Mouse (Mus musculus): ENCODE results near the gene Rab36. TPM values are rescaled to one million over a fixed set of nuclear protein-coding genes. Genes with fewer than 3 reads are reported as not detected.
A peak's percentile ranks its signal among the peaks of the same experiment; 100 is the strongest.

Rab36 gene
- total and polyA plus RNA-seq, 2 experiments = 0.18 to 0.70 TPM

GRCm38 (mm10) chr10:75065691-75066090, 28.8 kb downstream of the Rab36 start:
- H3K9ac ChIP-seq (ENCODE audit: low read depth, low read length) = no peak overlapping the region
- no peaks in the 10 kb centered on the region for H3K36me3 ChIP-seq (ENCODE audit: control insufficient read depth, insufficient read depth, low read length)
- WGBS = 79% methylated on average over 6 of the region's 6 CpGs
- no peaks in the 10 kb centered on the region for H3K27me3 ChIP-seq (ENCODE audit: control insufficient read depth, insufficient read depth, low read length)
- no peak overlapping the region for H3K27ac ChIP-seq (replicated peaks; ENCODE audit: insufficient read depth, low read depth, low read length)
- no peak for TF ChIP-seq POLR2A (IDR thresholded peaks at IDR 0.05; ENCODE audit: extremely low read depth, insufficient read depth, low read length)
- H3K4me3 ChIP-seq (ENCODE audit: insufficient read depth, low read depth, low read length) = no peak overlapping the region
- peaks cover 29% of the 10 kb centered on the region for H3K4me1 ChIP-seq (ENCODE audit: control insufficient read depth, insufficient read depth, low read length)
- peaks cover 44% of the 10 kb centered on the region; the same call in 1 of the 2 replicates for H3K79me2 ChIP-seq (ENCODE audit: control insufficient read depth, insufficient read depth, low read length)
- no peak for DNase-seq (ENCODE audit: extremely low read depth, low read depth, low spot score)

GRCm38 (mm10) chr10:75067446-75067845, 30.6 kb downstream of the Rab36 start:
- no peak for DNase-seq (ENCODE audit: extremely low read depth, low read depth, low spot score)
- peaks cover 21% of the 10 kb centered on the region for H3K4me1 ChIP-seq (ENCODE audit: control insufficient read depth, insufficient read depth, low read length)
- H3K79me2 ChIP-seq (ENCODE audit: control insufficient read depth, insufficient read depth, low read length) = peaks cover 46% of the 10 kb centered on the region
- no peak overlapping the region for H3K9ac ChIP-seq (ENCODE audit: low read depth, low read length)
- no peak overlapping the region for H3K27ac ChIP-seq (replicated peaks; ENCODE audit: insufficient read depth, low read depth, low read length)
- H3K27me3 ChIP-seq (ENCODE audit: control insufficient read depth, insufficient read depth, low read length) = no peaks in the 10 kb centered on the region
- H3K4me3 ChIP-seq (ENCODE audit: insufficient read depth, low read depth, low read length) = no peak overlapping the region
- no peaks in the 10 kb centered on the region for H3K36me3 ChIP-seq (ENCODE audit: control insufficient read depth, insufficient read depth, low read length)
- TF ChIP-seq POLR2A (IDR thresholded peaks at IDR 0.05; ENCODE audit: extremely low read depth, insufficient read depth, low read length) (no peak), CTCF (IDR thresholded peaks at IDR 0.05; ENCODE audit: low read depth, low read length) (no peak)

- no peak for DNase-seq (ENCODE audit: extremely low read depth, low read depth, low spot score)
- 21% methylated on average over 2 of the region's 2 CpGs for WGBS
- Histone ChIP-seq H3K4me1 (ENCODE audit: control insufficient read depth, insufficient read depth, low read length) (peaks cover 16% of the 10 kb centered on the region), H3K4me3 (ENCODE audit: insufficient read depth, low read depth, low read length) (no peak overlapping the region), H3K27me3 (ENCODE audit: control insufficient read depth, insufficient read depth, low read length) (no peaks in the 10 kb centered on the region), H3K79me2 (ENCODE audit: control insufficient read depth, insufficient read depth, low read length) (peaks cover 51% of the 10 kb centered on the region), H3K27ac (replicated peaks; ENCODE audit: insufficient read depth, low read depth, low read length) (0 out of 2 replicates have a peak overlapping the region, but pooled peaks have one; percentile 16), H3K36me3 (ENCODE audit: control insufficient read depth, insufficient read depth, low read length) (no peaks in the 10 kb centered on the region), H3K9ac (ENCODE audit: low read depth, low read length) (no peak overlapping the region)
- TF ChIP-seq CTCF (IDR thresholded peaks at IDR 0.05; ENCODE audit: low read depth, low read length) (no peak), POLR2A (IDR thresholded peaks at IDR 0.05; ENCODE audit: extremely low read depth, insufficient read depth, low read length) (no peak)
Measured at GRCm38 (mm10) chr10:75068086-75068485, 31.2 kb downstream of the Rab36 start.

- Histone ChIP-seq H3K79me2 (ENCODE audit: control insufficient read depth, insufficient read depth, low read length) (peaks cover 57% of the 10 kb centered on the region), H3K4me3 (ENCODE audit: insufficient read depth, low read depth, low read length) (no peak overlapping the region), H3K27ac (replicated peaks; ENCODE audit: insufficient read depth, low read depth, low read length) (peak overlapping the region; percentile 63), H3K9ac (ENCODE audit: low read depth, low read length) (no peak overlapping the region), H3K4me1 (ENCODE audit: control insufficient read depth, insufficient read depth, low read length) (peaks cover 11% of the 10 kb centered on the region), H3K36me3 (ENCODE audit: control insufficient read depth, insufficient read depth, low read length) (no peaks in the 10 kb centered on the region), H3K27me3 (ENCODE audit: control insufficient read depth, insufficient read depth, low read length) (no peaks in the 10 kb centered on the region)
- DNase-seq (ENCODE audit: extremely low read depth, low read depth, low spot score) = peak; percentile 76
- 21% methylated on average over 12 of the region's 12 CpGs for WGBS
- no peak for TF ChIP-seq CTCF (IDR thresholded peaks at IDR 0.05; ENCODE audit: low read depth, low read length)
- TF ChIP-seq POLR2A (IDR thresholded peaks at IDR 0.05; ENCODE audit: extremely low read depth, insufficient read depth, low read length) = no peak
Measured at GRCm38 (mm10) chr10:75068624-75069328, 31.9 kb downstream of the Rab36 start.

GRCm38 (mm10) chr10:75070281-75070976, 33.6 kb downstream of the Rab36 start:
- no peaks in the 10 kb centered on the region for H3K27me3 ChIP-seq (ENCODE audit: control insufficient read depth, insufficient read depth, low read length)
- WGBS = 55% methylated on average over 11 of the region's 11 CpGs
- DNase-seq (ENCODE audit: extremely low read depth, low read depth, low spot score) = no peak
- H3K79me2 ChIP-seq (ENCODE audit: control insufficient read depth, insufficient read depth, low read length) = peaks cover 58% of the 10 kb centered on the region
- no peak overlapping the region for H3K9ac ChIP-seq (ENCODE audit: low read depth, low read length)
- H3K4me3 ChIP-seq (ENCODE audit: insufficient read depth, low read depth, low read length) = no peak overlapping the region
- TF ChIP-seq POLR2A (IDR thresholded peaks at IDR 0.05; ENCODE audit: extremely low read depth, insufficient read depth, low read length) (no peak), CTCF (IDR thresholded peaks at IDR 0.05; ENCODE audit: low read depth, low read length) (no peak)
- peaks cover 9% of the 10 kb centered on the region for H3K4me1 ChIP-seq (ENCODE audit: control insufficient read depth, insufficient read depth, low read length)
- no peak overlapping the region for H3K27ac ChIP-seq (replicated peaks; ENCODE audit: insufficient read depth, low read depth, low read length)
- H3K36me3 ChIP-seq (ENCODE audit: control insufficient read depth, insufficient read depth, low read length) = no peaks in the 10 kb centered on the region

GRCm38 (mm10) chr10:75075665-75076064, 38.8 kb downstream of the Rab36 start:
- H3K4me1 ChIP-seq (ENCODE audit: control insufficient read depth, insufficient read depth, low read length) = peaks cover 17% of the 10 kb centered on the region
- H3K36me3 ChIP-seq (ENCODE audit: control insufficient read depth, insufficient read depth, low read length) = no peaks in the 10 kb centered on the region
- 33% methylated on average over 5 of the region's 5 CpGs for WGBS
- no peak for TF ChIP-seq POLR2A (IDR thresholded peaks at IDR 0.05; ENCODE audit: extremely low read depth, insufficient read depth, low read length)
- no peak for TF ChIP-seq CTCF (IDR thresholded peaks at IDR 0.05; ENCODE audit: low read depth, low read length)
- no peak overlapping the region for H3K4me3 ChIP-seq (ENCODE audit: insufficient read depth, low read depth, low read length)
- DNase-seq (ENCODE audit: extremely low read depth, low read depth, low spot score) = no peak
- no peak overlapping the region for H3K9ac ChIP-seq (ENCODE audit: low read depth, low read length)
- H3K27ac ChIP-seq (replicated peaks; ENCODE audit: insufficient read depth, low read depth, low read length) = no peak overlapping the region
- peaks cover 61% of the 10 kb centered on the region for H3K79me2 ChIP-seq (ENCODE audit: control insufficient read depth, insufficient read depth, low read length)
- no peaks in the 10 kb centered on the region for H3K27me3 ChIP-seq (ENCODE audit: control insufficient read depth, insufficient read depth, low read length)
